Mouse (Mus musculus): Measurements from ENCODE around the gene Jak1. TPM values are rescaled to one million over a fixed set of nuclear protein-coding genes. Genes with fewer than 3 reads are reported as not detected.
A peak's percentile ranks its signal among the peaks of the same experiment; 100 is the strongest.
"Not testable (repeated sequence)": the region's sequence is repeated elsewhere in the genome, so short reads cannot be mapped to it uniquely, and the experiment has no call there.

Gene Jak1
- polyA plus RNA-seq, 1 experiment: 46.5 TPM

- no peaks in the 10 kb centered on the region for H3K27me3 ChIP-seq (replicated peaks; ENCODE audit: control insufficient read depth, insufficient read depth, low read length)
- no peaks in the 10 kb centered on the region for H3K4me1 ChIP-seq (ENCODE audit: control insufficient read depth, insufficient read depth, low read length)
- 46% methylated on average over 6 of the region's 6 CpGs for WGBS
- TF ChIP-seq CTCF (conservative IDR thresholded peaks at IDR 0.05; ENCODE audit: insufficient read depth, insufficient read length, low read depth, low read length): no peak
- TF ChIP-seq POLR2A (IDR thresholded peaks at IDR 0.05; ENCODE audit: low read depth, low read length): no peak
- H3K4me3 ChIP-seq (ENCODE audit: insufficient read depth, low read depth, low read length): no peak overlapping the region
- no peak overlapping the region for H3K27ac ChIP-seq (ENCODE audit: insufficient read depth, low read depth, low read length)
- no peaks in the 10 kb centered on the region for H3K36me3 ChIP-seq (ENCODE audit: control insufficient read depth, insufficient read depth, low read length)
- DNase-seq: no peak
These were observed 11.5 kb upstream of the Jak1 start for GRCm38 (mm10) chr4:101276456-101277070.

GRCm38 (mm10) chr4:101275881-101276280 is 10.8 kb upstream of the Jak1 start:
- no peak for DNase-seq
- H3K4me3 ChIP-seq (ENCODE audit: insufficient read depth, low read depth, low read length): no peak overlapping the region
- no peaks in the 10 kb centered on the region for H3K36me3 ChIP-seq (ENCODE audit: control insufficient read depth, insufficient read depth, low read length)
- H3K27me3 ChIP-seq (replicated peaks; ENCODE audit: control insufficient read depth, insufficient read depth, low read length): no peaks in the 10 kb centered on the region
- WGBS: 84% methylated on average over 3 of the region's 3 CpGs
- H3K4me1 ChIP-seq (ENCODE audit: control insufficient read depth, insufficient read depth, low read length): no peaks in the 10 kb centered on the region
- TF ChIP-seq POLR2A (IDR thresholded peaks at IDR 0.05; ENCODE audit: low read depth, low read length) (no peak), CTCF (conservative IDR thresholded peaks at IDR 0.05; ENCODE audit: insufficient read depth, insufficient read length, low read depth, low read length) (no peak)
- H3K27ac ChIP-seq (ENCODE audit: insufficient read depth, low read depth, low read length): no peak overlapping the region

GRCm38 (mm10) chr4:101270734-101271133 is 5.7 kb upstream of the Jak1 start:
- Histone ChIP-seq H3K4me1 (ENCODE audit: control insufficient read depth, insufficient read depth, low read length) (peaks cover 3% of the 10 kb centered on the region; the same call in 1 of the 2 replicates), H3K27ac (ENCODE audit: insufficient read depth, low read depth, low read length) (no peak overlapping the region), H3K27me3 (replicated peaks; ENCODE audit: control insufficient read depth, insufficient read depth, low read length) (no peaks in the 10 kb centered on the region), H3K4me3 (ENCODE audit: insufficient read depth, low read depth, low read length) (no peak overlapping the region), H3K36me3 (ENCODE audit: control insufficient read depth, insufficient read depth, low read length) (no peaks in the 10 kb centered on the region)
- TF ChIP-seq POLR2A (IDR thresholded peaks at IDR 0.05; ENCODE audit: low read depth, low read length): no peak
- TF ChIP-seq CTCF (conservative IDR thresholded peaks at IDR 0.05; ENCODE audit: insufficient read depth, insufficient read length, low read depth, low read length): no peak
- DNase-seq: no peak
- 96% methylated on average over 3 of the region's 3 CpGs for WGBS

- 95% methylated on average over 1 of the region's 1 CpGs for WGBS
These were observed 3.4 kb upstream of the Jak1 start for GRCm38 (mm10) chr4:101268506-101268905.

GRCm38 (mm10) chr4:101265523-101265922 is 441 bp upstream of the Jak1 start:
- DNase-seq: peak; percentile 51
- Histone ChIP-seq H3K4me1 (ENCODE audit: control insufficient read depth, insufficient read depth, low read length) (peaks cover 19% of the 10 kb centered on the region; the same call in 1 of the 2 replicates), H3K27ac (ENCODE audit: insufficient read depth, low read depth, low read length) (0 out of 2 replicates have a peak overlapping the region, but pooled peaks have one; percentile 29), H3K36me3 (ENCODE audit: control insufficient read depth, insufficient read depth, low read length) (no peaks in the 10 kb centered on the region), H3K4me3 (ENCODE audit: insufficient read depth, low read depth, low read length) (peak overlapping the region; percentile 95), H3K27me3 (replicated peaks; ENCODE audit: control insufficient read depth, insufficient read depth, low read length) (no peaks in the 10 kb centered on the region)
- TF ChIP-seq CTCF (conservative IDR thresholded peaks at IDR 0.05; ENCODE audit: insufficient read depth, insufficient read length, low read depth, low read length) (no peak), POLR2A (IDR thresholded peaks at IDR 0.05; ENCODE audit: low read depth, low read length) (no peak)
- WGBS: 32% methylated on average over 6 of the region's 7 CpGs

More at GRCm38 (mm10) chr4:101268506-101268905, 3.4 kb upstream of the Jak1 start:
- not testable (repeated sequence) for DNase-seq; H3K4me1 ChIP-seq (ENCODE audit: control insufficient read depth, insufficient read depth, low read length); H3K4me3 ChIP-seq (ENCODE audit: insufficient read depth, low read depth, low read length); H3K27me3 ChIP-seq (replicated peaks; ENCODE audit: control insufficient read depth, insufficient read depth, low read length); H3K27ac ChIP-seq (ENCODE audit: insufficient read depth, low read depth, low read length); H3K36me3 ChIP-seq (ENCODE audit: control insufficient read depth, insufficient read depth, low read length)

GRCm38 (mm10) chr4:101263968-101264740 is 928 bp downstream of the Jak1 start:
- TF ChIP-seq POLR2A (IDR thresholded peaks at IDR 0.05; ENCODE audit: low read depth, low read length) (no peak), CTCF (conservative IDR thresholded peaks at IDR 0.05; ENCODE audit: insufficient read depth, insufficient read length, low read depth, low read length) (no peak)
- peak overlapping the region; percentile 95 for H3K4me3 ChIP-seq (ENCODE audit: insufficient read depth, low read depth, low read length)
- H3K27ac ChIP-seq (ENCODE audit: insufficient read depth, low read depth, low read length): peak overlapping the region; percentile 97
- H3K4me1 ChIP-seq (ENCODE audit: control insufficient read depth, insufficient read depth, low read length): peaks cover 21% of the 10 kb centered on the region; the same call in 1 of the 2 replicates
- H3K36me3 ChIP-seq (ENCODE audit: control insufficient read depth, insufficient read depth, low read length): no peaks in the 10 kb centered on the region
- H3K27me3 ChIP-seq (replicated peaks; ENCODE audit: control insufficient read depth, insufficient read depth, low read length): no peaks in the 10 kb centered on the region
- DNase-seq: no peak
- 5% methylated on average over 26 of the region's 26 CpGs for WGBS

- Histone ChIP-seq H3K27ac (ENCODE audit: insufficient read depth, low read depth, low read length) (no peak overlapping the region), H3K27me3 (replicated peaks; ENCODE audit: control insufficient read depth, insufficient read depth, low read length) (no peaks in the 10 kb centered on the region), H3K36me3 (ENCODE audit: control insufficient read depth, insufficient read depth, low read length) (no peaks in the 10 kb centered on the region), H3K4me3 (ENCODE audit: insufficient read depth, low read depth, low read length) (no peak overlapping the region), H3K4me1 (ENCODE audit: control insufficient read depth, insufficient read depth, low read length) (peaks cover 27% of the 10 kb centered on the region)
- DNase-seq: no peak
- WGBS: 73% methylated on average over 5 of the region's 5 CpGs
- TF ChIP-seq POLR2A (IDR thresholded peaks at IDR 0.05; ENCODE audit: low read depth, low read length): no peak
- no peak for TF ChIP-seq CTCF (conservative IDR thresholded peaks at IDR 0.05; ENCODE audit: insufficient read depth, insufficient read length, low read depth, low read length)
These were observed 3.5 kb downstream of the Jak1 start for GRCm38 (mm10) chr4:101261596-101261995.

Measured in kidney, adult 2 months (tissue).